Mouse (Mus musculus): ENCODE measurements around the gene Mylpf.

GRCm38 (mm10) chr7:127244658-127245510, 36.2 kb downstream of the Mylpf start:
- TF ChIP-seq CTCF (IDR thresholded peaks at IDR 0.05; ENCODE audit: control insufficient read depth, insufficient read depth, insufficient read length) (no peak), FOSL1 (IDR thresholded peaks at IDR 0.05; ENCODE audit: insufficient read depth, low read length, poor library complexity, severe bottlenecking) (no peak), USF1 (IDR thresholded peaks at IDR 0.05; ENCODE audit: low read depth) (no peak), MYOD1 (IDR thresholded peaks at IDR 0.05; ENCODE audit: control insufficient read depth, insufficient read length, low read depth) (no peak), CEBPB (IDR thresholded peaks at IDR 0.05; ENCODE audit: low read depth) (no peak), MYOG (IDR thresholded peaks at IDR 0.05; ENCODE audit: control insufficient read depth, extremely low read depth, insufficient read length) (no peak)

All from C2C12 (cell line).